Mouse (Mus musculus) neutrophil, adult 5-6 weeks (primary cell): Measurements from ENCODE around the gene Arhgap8. TPM values are rescaled to one million over a fixed set of nuclear protein-coding genes. Genes with fewer than 3 reads are reported as not detected.
A peak's percentile ranks its signal among the peaks of the same experiment; 100 is the strongest.
"Not testable (repeated sequence)": the region's sequence is repeated elsewhere in the genome, so short reads cannot be mapped to it uniquely, and the experiment has no call there.

ENCODE experiments used
- ATAC-seq: fragments of 151-379, 151-347 bp; 2 replicates; pipeline ENCODE4 v1.8.0; 2017; ENCODE audit warnings: mild to moderate bottlenecking, moderate TSS enrichment; ENCODE audit not compliant: insufficient number of reproducible peaks, poor library complexity, low FRiP score, severe bottlenecking; ENCODE audit errors: extremely low read depth
- total RNA-seq: library from RNA; stranded (forward); fragments of 200-1000 nt; gene quantifications from 2 replicates; pipeline ENCODE4 v1.2.3, GENCODE M21; 2017

The Arhgap8 gene
- total RNA-seq, 1 experiment from 2014 or later: not detected

DNA sequence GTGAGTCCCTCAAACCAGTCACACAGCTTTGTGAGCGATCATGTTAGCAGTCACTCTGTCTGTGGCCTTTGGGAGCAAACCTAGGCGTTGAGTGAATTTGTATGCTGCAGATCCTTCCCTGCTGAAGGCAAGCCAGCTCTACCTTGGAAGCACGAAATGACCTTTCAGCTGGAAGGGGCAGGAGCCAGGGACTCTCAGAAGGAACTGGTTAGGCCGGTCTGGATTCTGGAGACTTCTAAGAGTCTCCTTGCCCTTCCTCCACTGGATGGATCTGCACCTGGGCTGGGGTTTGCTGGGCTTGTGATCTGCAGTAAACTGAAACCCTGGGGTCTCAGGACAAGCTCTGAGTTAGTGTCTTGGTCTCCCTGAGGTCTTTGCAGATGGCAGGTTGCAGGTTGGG, 4.3 kb downstream of the Arhgap8 start:
- ATAC-seq: no peak

- ATAC-seq: no peak
Measured at GRCm38 (mm10) chr15:84729685-84730084, 9.8 kb downstream of the Arhgap8 start.

DNA sequence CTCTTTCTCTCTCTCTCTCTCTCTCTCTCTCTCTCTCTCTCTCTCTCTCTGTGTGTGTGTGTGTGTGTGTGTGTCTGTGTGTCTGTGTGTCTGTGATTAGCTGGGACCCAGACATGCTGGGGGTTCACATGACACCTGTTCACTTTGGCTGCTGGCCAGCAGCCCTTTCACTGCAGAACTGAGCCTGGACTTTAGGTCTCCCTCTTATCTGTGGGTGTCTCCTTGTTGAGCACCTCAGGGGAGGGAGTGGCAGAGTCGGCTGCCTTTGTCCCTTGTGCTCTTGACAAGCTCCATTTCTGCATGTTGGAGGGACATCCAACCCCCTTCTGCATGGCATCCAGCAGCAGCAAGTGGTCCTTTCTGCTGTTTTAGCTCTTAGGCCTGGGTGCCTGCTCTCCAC, 11.0 kb downstream of the Arhgap8 start:
- no peak for ATAC-seq

GRCm38 (mm10) chr15:84731676-84732424, 12.0 kb downstream of the Arhgap8 start:
- no peak for ATAC-seq

DNA sequence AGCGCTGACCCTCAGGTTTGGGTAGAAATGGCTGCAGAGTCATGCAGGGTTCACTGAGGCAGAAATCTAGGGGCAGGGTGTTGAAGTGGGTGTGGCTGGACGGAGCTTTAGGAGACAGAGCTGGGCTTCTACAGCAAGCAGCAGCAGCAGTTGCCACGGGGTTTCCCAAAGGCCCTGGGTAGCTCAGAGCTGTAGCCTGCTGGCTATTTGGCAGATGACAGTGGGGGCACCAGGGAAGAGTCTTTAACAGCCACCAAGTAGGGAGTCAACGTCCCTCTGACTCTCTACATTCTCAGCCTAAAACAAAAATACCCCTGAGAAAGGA, 12.5 kb downstream of the Arhgap8 start:
- no peak for ATAC-seq

GRCm38 (mm10) chr15:84736346-84736993, 16.6 kb downstream of the Arhgap8 start:
- ATAC-seq: no peak

DNA sequence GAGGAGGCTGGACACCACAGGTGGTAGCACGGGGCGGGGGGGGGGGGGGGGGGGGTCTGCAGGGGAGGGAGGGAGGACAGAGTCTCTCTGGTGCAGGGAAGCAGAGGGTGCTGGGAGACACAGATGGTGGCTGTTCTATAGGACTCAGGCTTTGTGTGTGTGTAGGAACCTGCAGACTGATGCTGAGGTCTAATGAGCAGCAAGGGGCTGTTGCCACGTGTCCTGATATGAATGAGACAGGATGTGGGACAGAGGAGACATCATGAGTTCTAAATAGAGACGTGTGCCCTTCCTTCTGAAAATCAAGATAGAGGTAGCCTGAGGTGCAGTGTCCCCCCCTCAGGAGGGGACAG, 17.1 kb downstream of the Arhgap8 start:
- no peak for ATAC-seq

DNA sequence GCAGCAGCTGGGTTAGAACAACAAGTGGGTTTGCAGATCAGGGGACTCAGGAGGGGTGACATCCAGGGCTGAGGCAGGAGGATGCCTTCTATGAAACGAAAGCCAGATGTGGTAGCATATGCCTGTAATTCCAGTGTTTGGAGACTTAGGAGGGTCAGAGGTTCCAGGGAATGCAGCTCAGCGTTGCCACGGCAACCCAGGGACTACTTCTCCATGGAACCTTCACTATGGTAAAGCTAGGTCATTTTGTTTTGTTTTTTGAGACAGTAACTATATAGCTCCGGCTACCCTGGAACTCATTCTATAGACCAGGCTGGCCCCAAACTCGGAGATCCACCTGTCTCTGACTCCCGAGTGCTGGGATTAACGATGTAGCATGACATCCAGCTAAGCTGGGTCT, 18.4 kb downstream of the Arhgap8 start:
- no peak for ATAC-seq

- no peak for ATAC-seq
Measured at GRCm38 (mm10) chr15:84741573-84741972, 21.7 kb downstream of the Arhgap8 start.

DNA sequence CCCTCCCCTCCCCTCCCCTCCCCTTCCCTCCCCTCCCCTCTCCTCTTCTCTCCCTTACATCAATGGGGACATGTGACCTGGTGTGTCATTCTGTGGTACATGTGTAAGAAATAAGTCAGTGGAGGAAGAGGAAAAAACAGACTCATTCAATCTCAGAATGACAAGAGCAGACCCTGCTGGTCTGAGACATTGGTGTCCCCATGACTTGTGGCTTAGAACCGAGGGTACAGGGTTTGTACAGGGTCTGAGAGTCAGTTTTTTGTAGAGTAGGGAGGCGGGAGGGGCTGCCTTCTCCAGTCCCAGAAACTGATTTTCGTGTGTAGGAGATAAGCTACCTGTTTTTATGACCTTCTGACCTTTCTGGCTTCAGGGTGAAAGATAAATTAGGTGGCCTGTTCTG, 23.5 kb downstream of the Arhgap8 start:
- no peak for ATAC-seq

- ATAC-seq: no peak
Measured at GRCm38 (mm10) chr15:84744308-84744707, 24.5 kb downstream of the Arhgap8 start.

- no peak for ATAC-seq
Measured at GRCm38 (mm10) chr15:84745831-84746230, 26.0 kb downstream of the Arhgap8 start.

- ATAC-seq: peak; percentile 48; the same call in 1 of the 2 replicates
Measured at GRCm38 (mm10) chr15:84754987-84755386, 35.1 kb downstream of the Arhgap8 start.

- no peak for ATAC-seq
Measured at GRCm38 (mm10) chr15:84756426-84756825, 36.6 kb downstream of the Arhgap8 start.

DNA sequence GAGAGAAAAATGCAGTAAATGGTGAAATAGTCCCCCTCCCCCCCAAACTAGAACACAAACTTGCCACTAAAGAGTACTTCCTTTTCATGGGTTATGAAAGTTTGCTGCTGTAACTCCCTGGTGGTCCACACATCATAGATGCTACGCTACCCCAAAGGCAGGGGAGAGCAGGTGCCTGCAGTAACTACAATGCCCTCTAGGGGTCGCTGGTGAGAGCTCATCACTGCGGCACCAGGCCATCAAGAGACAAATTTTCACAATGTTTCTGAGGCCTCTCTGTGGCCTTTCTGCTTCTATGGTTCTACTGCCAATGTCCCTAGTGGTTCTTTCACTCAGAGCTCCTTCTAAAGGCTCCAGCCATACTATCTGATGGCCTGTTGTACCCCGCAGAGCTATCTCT, 38.6 kb downstream of the Arhgap8 start:
- ATAC-seq: no peak

GRCm38 (mm10) chr15:84762712-84763422, 43.0 kb downstream of the Arhgap8 start:
- ATAC-seq: no peak

DNA sequence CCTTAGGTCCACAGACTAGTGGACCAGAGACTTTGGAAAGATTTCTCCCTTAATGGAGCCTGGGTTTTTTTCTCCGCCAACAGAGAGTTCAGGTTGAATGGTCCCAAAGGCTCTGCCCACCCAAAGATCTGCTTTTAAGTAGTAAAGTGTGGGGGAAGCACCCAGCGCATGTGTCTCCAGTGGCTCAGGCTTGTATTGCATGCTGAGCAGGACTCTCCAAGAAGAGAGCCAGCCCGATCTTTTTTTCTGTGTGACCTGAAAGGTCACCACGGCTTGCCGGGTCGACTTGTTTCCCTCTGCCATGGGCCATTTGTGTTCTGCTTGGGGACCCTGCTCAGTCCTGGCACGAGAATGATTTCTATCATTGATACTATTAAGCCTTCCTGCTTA, 43.6 kb downstream of the Arhgap8 start:
- no peak for ATAC-seq

DNA sequence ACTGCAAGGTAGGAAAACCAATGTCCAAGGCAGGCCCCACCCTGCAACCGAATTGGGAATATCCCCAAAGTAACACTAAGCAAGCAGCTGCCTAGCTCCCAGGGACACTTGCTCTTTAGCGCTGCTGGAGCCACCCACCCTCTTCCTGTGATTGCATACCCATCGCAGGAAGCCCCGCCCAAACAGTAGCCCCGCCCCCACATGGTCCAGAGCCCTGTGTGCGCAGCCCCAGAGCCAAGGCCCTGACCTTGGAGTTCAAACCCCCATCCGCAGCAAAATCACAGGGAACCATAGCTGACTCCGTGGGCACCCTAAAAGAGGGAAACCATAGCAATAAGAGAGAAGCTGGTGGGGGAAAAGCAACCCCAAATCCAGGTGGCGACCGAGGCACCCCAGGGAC, 46.8 kb downstream of the Arhgap8 start:
- ATAC-seq: no peak

DNA sequence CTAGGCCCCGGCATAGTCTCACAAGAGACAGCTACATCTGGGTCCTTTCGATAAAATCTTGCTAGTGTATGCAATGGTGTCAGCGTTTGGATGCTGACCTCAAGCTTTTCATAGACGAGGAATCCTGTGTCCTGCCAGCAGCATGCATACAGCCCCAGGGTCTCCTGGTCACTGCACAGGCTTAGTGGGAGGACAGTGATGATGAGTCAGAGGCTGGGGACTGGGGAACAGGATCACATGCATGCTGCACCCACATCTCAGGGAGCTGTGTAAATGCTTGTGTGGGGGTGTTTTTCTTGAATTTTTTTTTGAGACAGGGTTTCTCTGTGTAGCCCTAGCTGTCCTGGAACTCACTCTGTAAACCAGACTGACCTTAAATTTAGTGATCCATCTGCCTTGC, 48.7 kb downstream of the Arhgap8 start:
- not testable (repeated sequence) for ATAC-seq

GRCm38 (mm10) chr15:84769641-84770341, 49.9 kb downstream of the Arhgap8 start:
- no peak for ATAC-seq
